Mouse (Mus musculus): ENCODE measurements at regions not wholly inside any gene's neighbourhood (a gene's known extent, or its start where the extent isn't known, plus 50 kb on each side); places are given as distances from the start of the nearest gene placed in this dataset.

DNA sequence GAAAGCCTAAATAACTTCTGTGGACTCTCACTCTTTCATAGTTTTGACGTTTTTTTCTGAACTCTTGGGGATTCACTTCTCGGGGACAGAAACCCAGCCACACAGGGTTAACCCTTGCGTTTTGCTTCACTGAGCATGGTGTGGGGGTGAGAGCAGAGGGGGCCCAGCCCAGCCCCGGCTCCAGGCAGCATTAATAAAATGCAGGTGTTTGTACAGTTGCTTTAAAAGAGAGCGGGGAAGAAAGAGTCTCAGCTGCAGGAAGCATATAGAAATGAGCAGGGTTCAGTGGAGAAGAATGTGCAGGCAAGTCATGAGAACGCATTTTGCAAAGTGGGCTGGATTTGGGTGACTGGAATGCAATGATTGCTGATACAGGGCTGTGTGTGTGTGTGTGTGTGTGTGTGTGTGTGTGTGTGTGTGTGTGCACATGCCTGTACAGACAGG, 91.8 kb downstream of the Zfp36l1 start:
- TF ChIP-seq CTCF (IDR thresholded peaks at IDR 0.05; ENCODE audit: control insufficient read depth, insufficient read depth, insufficient read length) (no peak), CEBPB (IDR thresholded peaks at IDR 0.05; ENCODE audit: low read depth) (no peak), USF1 (IDR thresholded peaks at IDR 0.05; ENCODE audit: low read depth) (no peak), FOSL1 (IDR thresholded peaks at IDR 0.05; ENCODE audit: insufficient read depth, low read length, poor library complexity, severe bottlenecking) (no peak)

Measured in C2C12 (cell line).